Mouse (Mus musculus) hindbrain, embryonic 14.5 days (tissue): ENCODE data around the gene Tdrd1. TPM values are rescaled to one million over a fixed set of nuclear protein-coding genes. Genes with fewer than 3 reads are reported as not detected.
A peak's percentile ranks its signal among the peaks of the same experiment; 100 is the strongest.

Experiments
- ATAC-seq: fragments of 200-750 bp; cut with Nextera tagmentation; 2 replicates; pipeline ENCODE4 v1.8.0; 2017; ENCODE audit warnings: moderate number of reproducible peaks, mild to moderate bottlenecking, moderate TSS enrichment, moderate library complexity; ENCODE audit not compliant: low FRiP score
- DNase-seq: peaks from one replicate; pipeline ENCODE4 v3.0.0-alpha.2; 2015; ENCODE audit warnings: low spot score
- H3K27ac ChIP-seq: fragments of 300-500 bp; sonication (generic); 2 replicates; pipeline ENCODE4 v1.5.1; 2014; ENCODE audit warnings: mild to moderate bottlenecking, moderate library complexity
- H3K27me3 ChIP-seq: fragments of 300-500 bp; sonication (generic); 2 replicates; pipeline ENCODE4 v1.6.1; 2014; ENCODE audit warnings: mild to moderate bottlenecking, low read length, mixed read lengths; ENCODE audit not compliant: control insufficient read depth, insufficient read depth
- H3K36me3 ChIP-seq: fragments of 300-500 bp; sonication (generic); replicated peaks from 2 replicates; pipeline ENCODE4 v1.6.1; 2014; ENCODE audit not compliant: control insufficient read depth, insufficient read depth
- H3K4me1 ChIP-seq: fragments of 300-500 bp; sonication (generic); replicated peaks from 2 replicates; pipeline ENCODE4 v1.6.1; 2014; ENCODE audit warnings: antibody characterized with exemption, low read length, mixed read lengths; ENCODE audit not compliant: control insufficient read depth, insufficient read depth
- H3K4me2 ChIP-seq: fragments of 300-500 bp; sonication (generic); replicated peaks from 2 replicates; pipeline ENCODE4 v1.6.1; 2014; ENCODE audit warnings: mild to moderate bottlenecking, moderate library complexity
- H3K4me3 ChIP-seq: fragments of 300-500 bp; sonication (generic); replicated peaks from 2 replicates; pipeline ENCODE4 v1.5.1; 2014; ENCODE audit warnings: mild to moderate bottlenecking, low read length
- H3K9ac ChIP-seq: fragments of 300-500 bp; sonication (generic); 2 replicates; pipeline ENCODE4 v1.6.1; 2014
- H3K9me3 ChIP-seq: fragments of 300-500 bp; sonication (generic); 2 replicates; pipeline ENCODE4 v1.6.1; 2016; ENCODE audit warnings: low read length; ENCODE audit not compliant: control insufficient read depth
- WGBS: fragments of 180-500 bp; shearing (Covaris S2); extraction: QIAGEN DNeasy Blood & Tissue Kit; methylation state at CpG from one replicate; pipeline ENCODE4 v1.1.7; 2014; 5-methylcytosine and 5-hydroxymethylcytosine counted together
- polyA plus RNA-seq: library from polyadenylated mRNA; unstranded; fragments of >200 nt; fragmentation: Nextera tagmentation; extraction: Ambion mirVana; gene quantifications from 2 replicates; pipeline ENCODE4 v1.2.1, GENCODE M21; 2014

The Tdrd1 gene
- polyA plus RNA-seq, 1 experiment from 2014 or later: 1.3 TPM

DNA sequence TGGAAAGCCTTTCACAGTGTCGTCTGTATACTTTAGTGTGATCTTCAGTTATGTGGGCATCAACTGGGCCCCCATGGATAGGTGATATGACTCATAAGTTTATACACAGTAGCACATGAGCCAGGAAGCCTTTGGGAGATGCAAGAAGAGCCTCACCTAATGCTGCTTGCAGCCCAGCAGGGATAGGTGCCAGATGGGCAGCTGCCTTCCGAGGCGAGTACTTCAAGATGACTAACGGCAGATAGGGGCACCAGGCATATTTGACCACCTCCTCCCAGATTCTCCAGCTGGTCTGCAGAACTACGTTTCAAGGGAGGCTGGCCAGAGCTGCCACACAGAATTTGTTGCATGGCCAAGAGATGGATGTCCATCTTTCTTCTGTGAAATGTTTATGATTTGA, 67.3 kb downstream of the Tdrd1 start:
- no peak for DNase-seq
- H3K4me2 ChIP-seq: no peak overlapping the region

DNA sequence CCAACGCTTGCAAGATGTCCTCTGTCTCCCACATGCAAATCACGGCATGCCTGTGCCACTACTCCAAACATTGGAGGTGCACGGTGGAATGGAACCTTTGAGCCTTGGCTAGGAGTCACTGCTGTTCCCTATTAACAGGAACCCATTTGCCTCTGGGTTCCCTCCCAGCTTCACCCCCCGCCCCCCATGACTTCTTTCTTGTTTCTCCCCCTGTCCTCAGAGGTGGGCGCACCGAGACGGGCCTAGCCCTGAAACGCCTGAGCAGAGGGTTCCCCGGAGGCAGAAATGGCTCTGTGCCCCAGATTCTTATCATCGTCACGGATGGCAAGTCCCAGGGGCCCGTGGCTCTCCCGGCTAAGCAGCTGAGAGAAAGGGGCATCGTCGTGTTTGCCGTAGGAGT, 71.6 kb downstream of the Tdrd1 start:
- Histone ChIP-seq H3K4me2 (no peak overlapping the region), H3K9me3 (no peaks in the 10 kb centered on the region), H3K27me3 (no peaks in the 10 kb centered on the region), H3K36me3 (no peaks in the 10 kb centered on the region), H3K27ac (no peak overlapping the region), H3K4me1 (no peaks in the 10 kb centered on the region), H3K9ac (no peak overlapping the region), H3K4me3 (no peak overlapping the region)
- WGBS: 72% methylated on average over 16 of the region's 16 CpGs
- ATAC-seq (no peak), DNase-seq (no peak)

More for the DNA sequence above, 67.3 kb downstream of the Tdrd1 start:
- no peaks in the 10 kb centered on the region for H3K9me3 ChIP-seq
- 79% methylated on average over 5 of the region's 5 CpGs for WGBS
- no peaks in the 10 kb centered on the region for H3K36me3 ChIP-seq
- H3K27ac ChIP-seq: no peak overlapping the region
- no peaks in the 10 kb centered on the region for H3K27me3 ChIP-seq
- H3K9ac ChIP-seq: no peak overlapping the region
- no peak overlapping the region for H3K4me3 ChIP-seq
- ATAC-seq: no peak
- H3K4me1 ChIP-seq: no peaks in the 10 kb centered on the region

DNA sequence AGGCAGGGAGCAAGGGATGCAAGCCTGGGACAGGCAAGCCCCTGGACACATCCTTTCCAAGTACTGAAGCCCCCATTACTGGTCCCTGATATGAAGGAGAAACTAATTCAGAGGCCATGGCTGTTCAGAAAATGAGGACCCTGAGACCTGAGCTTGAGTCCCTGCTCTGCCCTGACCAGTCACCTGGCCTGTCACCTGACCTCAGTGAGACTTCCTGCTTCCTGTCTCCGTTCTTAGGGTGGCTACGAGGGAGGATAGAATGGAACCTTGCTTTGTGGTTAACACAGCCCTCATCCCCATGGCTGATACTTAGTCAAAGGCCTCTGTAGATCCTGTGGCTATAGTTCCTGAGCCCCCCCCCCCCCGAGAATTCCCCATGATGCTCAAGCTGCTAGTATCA, 78.1 kb downstream of the Tdrd1 start:
- no peak overlapping the region for H3K27ac ChIP-seq
- no peaks in the 10 kb centered on the region for H3K36me3 ChIP-seq
- no peak overlapping the region for H3K4me3 ChIP-seq
- H3K9ac ChIP-seq: no peak overlapping the region
- 91% methylated on average over 3 of the region's 3 CpGs for WGBS
- H3K4me1 ChIP-seq: no peaks in the 10 kb centered on the region
- H3K9me3 ChIP-seq: no peaks in the 10 kb centered on the region
- H3K4me2 ChIP-seq: no peak overlapping the region
- no peaks in the 10 kb centered on the region for H3K27me3 ChIP-seq
- ATAC-seq (no peak), DNase-seq (no peak)

DNA sequence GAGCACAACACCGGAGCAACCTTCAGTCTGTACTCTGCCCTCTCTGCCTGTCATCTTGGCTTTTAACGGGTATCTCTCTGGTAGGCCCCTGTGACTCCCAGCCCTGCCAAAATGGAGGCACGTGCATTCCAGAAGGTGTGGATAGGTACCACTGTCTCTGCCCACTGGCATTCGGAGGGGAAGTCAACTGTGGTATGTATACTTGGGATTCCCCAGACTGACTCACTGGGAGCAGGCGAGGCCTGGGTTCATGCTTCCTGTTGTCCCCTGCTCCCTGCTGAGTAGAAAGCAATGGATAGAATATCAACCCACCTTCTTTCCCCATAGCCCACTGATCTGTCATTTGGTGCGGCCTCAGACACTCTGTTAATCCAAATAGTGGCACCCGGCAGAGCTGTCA, 79.4 kb downstream of the Tdrd1 start:
- WGBS: 90% methylated on average over 7 of the region's 7 CpGs
- H3K4me1 ChIP-seq: no peaks in the 10 kb centered on the region
- H3K36me3 ChIP-seq: no peaks in the 10 kb centered on the region
- H3K9me3 ChIP-seq: no peaks in the 10 kb centered on the region
- H3K27me3 ChIP-seq: no peaks in the 10 kb centered on the region
- ATAC-seq (no peak), DNase-seq (no peak)
- H3K4me2 ChIP-seq: no peak overlapping the region
- H3K27ac ChIP-seq: no peak overlapping the region
- no peak overlapping the region for H3K4me3 ChIP-seq
- no peak overlapping the region for H3K9ac ChIP-seq

DNA sequence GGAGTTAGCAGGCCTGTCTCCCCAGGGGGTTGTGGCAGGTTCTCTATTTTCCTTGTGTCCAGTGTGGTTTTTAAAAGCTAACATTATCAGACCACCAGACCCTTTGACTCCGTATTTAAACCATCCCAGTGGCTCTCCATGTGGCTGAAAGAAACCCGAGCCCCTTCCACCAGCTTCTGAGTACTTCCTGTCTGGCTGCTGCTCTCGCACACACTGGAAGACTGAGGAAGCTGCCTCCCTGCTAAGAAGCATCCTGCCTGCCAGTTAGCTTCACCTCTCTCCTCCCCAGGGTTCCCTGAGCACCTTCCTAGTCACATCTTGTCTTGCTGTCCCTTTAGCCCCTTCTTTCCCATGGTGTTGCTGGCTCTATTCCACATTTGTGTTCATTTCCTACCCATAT, 81.8 kb downstream of the Tdrd1 start:
- Histone ChIP-seq H3K4me2 (no peak overlapping the region), H3K9me3 (no peaks in the 10 kb centered on the region), H3K27me3 (no peaks in the 10 kb centered on the region), H3K4me3 (no peak overlapping the region), H3K9ac (no peak overlapping the region), H3K36me3 (no peaks in the 10 kb centered on the region), H3K4me1 (no peaks in the 10 kb centered on the region), H3K27ac (no peak overlapping the region)
- DNase-seq (no peak), ATAC-seq (no peak)
- 76% methylated on average over 3 of the region's 3 CpGs for WGBS

DNA sequence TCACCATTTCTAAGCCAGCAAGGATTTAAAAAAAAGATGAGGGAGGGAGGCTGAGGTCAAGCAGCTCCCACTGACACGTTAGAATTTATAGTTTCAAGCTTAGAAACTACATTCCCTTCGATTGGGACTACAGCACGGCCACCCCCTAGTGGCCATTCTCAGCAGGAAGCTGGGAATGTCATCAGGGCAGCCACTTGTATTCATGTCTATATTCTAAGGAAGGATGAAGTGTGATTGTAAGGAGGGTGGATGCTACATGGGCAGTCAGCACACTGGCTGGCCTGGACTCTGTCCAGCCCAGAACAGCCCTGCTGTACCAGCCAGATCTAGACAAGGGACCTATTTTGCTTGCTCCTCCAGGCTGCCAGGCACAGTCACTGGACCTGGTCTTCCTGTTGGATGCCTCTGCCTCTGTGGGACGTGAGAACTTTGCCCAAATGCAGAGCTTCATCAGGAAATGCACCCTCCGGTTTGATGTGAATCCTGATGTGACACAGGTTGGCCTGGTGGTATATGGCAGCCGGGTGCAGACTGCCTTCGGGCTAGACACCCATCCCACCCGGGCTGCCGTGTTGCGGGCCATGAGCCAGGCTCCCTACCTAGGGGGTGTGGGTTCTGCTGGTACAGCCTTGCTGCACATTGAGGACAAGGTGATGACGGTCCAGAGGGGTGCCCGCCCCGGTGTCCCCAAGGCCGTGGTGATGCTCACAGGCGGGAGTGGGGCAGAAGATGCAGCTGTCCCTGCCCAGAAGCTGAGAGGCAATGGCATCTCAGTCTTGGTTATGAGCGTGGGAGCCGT, 82.7 kb downstream of the Tdrd1 start:
- Histone ChIP-seq H3K4me2 (no peak overlapping the region), H3K9ac (no peak overlapping the region), H3K27ac (no peak overlapping the region), H3K4me1 (no peaks in the 10 kb centered on the region), H3K27me3 (no peaks in the 10 kb centered on the region), H3K4me3 (no peak overlapping the region), H3K9me3 (no peaks in the 10 kb centered on the region), H3K36me3 (no peaks in the 10 kb centered on the region)
- DNase-seq: peak; percentile 75
- ATAC-seq: peak; percentile 48; the same call in 1 of the 2 replicates
- 78% methylated on average over 17 of the region's 17 CpGs for WGBS

DNA sequence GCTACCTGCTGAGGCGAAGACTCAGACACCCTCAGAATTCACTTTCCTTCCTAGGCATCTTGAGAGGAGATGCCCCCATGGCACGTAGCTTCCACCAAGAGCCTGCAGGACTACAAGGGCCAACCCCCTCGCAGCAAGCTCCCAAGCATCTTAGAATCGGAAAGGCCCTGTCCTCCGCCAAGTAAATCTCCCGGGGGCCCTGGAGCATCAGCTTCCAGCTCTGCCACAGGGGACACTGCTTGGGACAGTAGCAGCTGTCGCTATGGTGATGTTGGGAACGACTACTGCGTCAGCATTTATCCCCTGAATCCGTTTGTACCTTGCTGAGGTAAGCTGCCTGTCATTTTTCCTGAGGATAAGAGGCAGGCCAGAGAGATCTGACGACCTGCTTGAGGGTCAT, 84.6 kb downstream of the Tdrd1 start:
- no peak for DNase-seq
- H3K4me2 ChIP-seq: no peak overlapping the region
- H3K4me1 ChIP-seq: no peaks in the 10 kb centered on the region
- no peaks in the 10 kb centered on the region for H3K36me3 ChIP-seq
- no peak for ATAC-seq
- no peaks in the 10 kb centered on the region for H3K27me3 ChIP-seq
- 54% methylated on average over 11 of the region's 11 CpGs for WGBS
- no peak overlapping the region for H3K27ac ChIP-seq
- no peaks in the 10 kb centered on the region for H3K9me3 ChIP-seq
- H3K4me3 ChIP-seq: no peak overlapping the region
- no peak overlapping the region for H3K9ac ChIP-seq

DNA sequence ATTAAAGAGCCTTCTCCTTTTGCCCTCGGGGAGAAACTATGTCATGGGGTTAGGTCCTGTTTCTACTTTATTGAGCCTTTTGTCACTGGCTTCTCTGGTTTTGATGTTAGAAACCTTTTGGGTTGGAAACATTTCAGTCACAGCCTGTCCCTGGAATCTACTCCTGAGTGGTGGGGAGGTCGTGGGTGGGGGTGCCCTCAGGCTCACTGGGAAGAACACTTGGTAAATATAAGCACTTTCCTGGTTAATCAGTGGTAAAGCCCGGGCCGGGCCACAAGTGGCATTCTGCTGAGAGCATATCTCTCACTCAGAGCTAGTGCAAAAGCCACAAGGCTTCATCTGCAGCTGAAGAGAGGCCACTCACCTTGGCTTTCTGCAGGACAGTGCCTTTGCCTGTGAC, 87.8 kb downstream of the Tdrd1 start:
- DNase-seq (no peak), ATAC-seq (no peak)
- no peak overlapping the region for H3K4me2 ChIP-seq
- WGBS: 89% methylated on average over 4 of the region's 4 CpGs
- no peak overlapping the region for H3K27ac ChIP-seq
- H3K4me1 ChIP-seq: no peaks in the 10 kb centered on the region
- no peak overlapping the region for H3K9ac ChIP-seq
- H3K27me3 ChIP-seq: no peaks in the 10 kb centered on the region
- no peak overlapping the region for H3K4me3 ChIP-seq
- H3K9me3 ChIP-seq: no peaks in the 10 kb centered on the region
- H3K36me3 ChIP-seq: no peaks in the 10 kb centered on the region

DNA sequence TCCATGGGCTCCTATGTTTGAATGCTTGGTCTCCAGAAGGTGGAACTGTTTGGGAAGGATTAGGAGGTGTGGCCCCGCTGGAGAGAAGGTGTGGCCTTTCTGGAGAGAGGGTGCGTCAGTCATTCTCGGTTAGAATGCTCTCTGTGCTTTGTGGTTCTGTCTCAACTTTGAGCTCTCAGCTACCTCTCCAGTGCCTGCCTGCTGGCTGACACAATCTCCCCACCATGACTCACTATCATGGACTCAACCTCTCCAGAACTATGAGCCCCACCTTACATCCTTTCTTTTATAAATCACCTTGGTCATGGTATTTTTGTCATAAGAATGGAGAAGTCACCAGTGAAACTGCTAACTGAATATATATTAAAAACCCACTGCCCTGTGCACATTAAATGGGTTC, 88.6 kb downstream of the Tdrd1 start:
- no peak overlapping the region for H3K4me3 ChIP-seq
- DNase-seq: no peak
- H3K9me3 ChIP-seq: no peaks in the 10 kb centered on the region
- no peak overlapping the region for H3K9ac ChIP-seq
- no peaks in the 10 kb centered on the region for H3K36me3 ChIP-seq
- H3K27me3 ChIP-seq: no peaks in the 10 kb centered on the region
- no peak overlapping the region for H3K27ac ChIP-seq
- whole genome bisulfite sequencing: 93% methylated on average over 3 of the region's 3 CpGs
- no peak for ATAC-seq
- no peaks in the 10 kb centered on the region for H3K4me1 ChIP-seq
- H3K4me2 ChIP-seq: no peak overlapping the region

DNA sequence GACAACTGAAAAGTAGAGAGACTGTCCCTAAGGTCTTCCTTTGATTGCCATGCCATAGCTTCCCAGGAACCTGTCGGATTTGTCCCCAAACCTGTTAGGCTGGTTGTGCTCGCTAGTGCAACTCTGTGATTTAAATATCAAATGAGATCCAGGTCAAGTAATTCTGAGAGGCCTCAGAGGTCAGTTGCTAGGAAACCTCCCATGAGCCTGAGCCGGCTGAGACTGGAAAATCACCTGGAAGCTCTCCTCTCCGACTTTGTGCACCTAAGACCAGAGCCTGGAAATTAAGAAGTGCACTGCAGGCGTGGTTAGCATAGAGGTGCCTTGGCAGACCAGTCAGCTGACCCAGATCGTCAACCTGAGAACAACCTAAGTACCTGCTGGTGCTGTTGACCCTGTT, 89.1 kb downstream of the Tdrd1 start:
- 51% methylated on average over 6 of the region's 6 CpGs for WGBS
- no peak overlapping the region for H3K9ac ChIP-seq
- no peak for ATAC-seq
- no peaks in the 10 kb centered on the region for H3K27me3 ChIP-seq
- no peaks in the 10 kb centered on the region for H3K9me3 ChIP-seq
- no peak overlapping the region for H3K4me3 ChIP-seq
- no peak for DNase-seq
- no peaks in the 10 kb centered on the region for H3K4me1 ChIP-seq
- H3K27ac ChIP-seq: no peak overlapping the region
- H3K4me2 ChIP-seq: no peak overlapping the region
- no peaks in the 10 kb centered on the region for H3K36me3 ChIP-seq
